Mouse (Mus musculus): ENCODE data around the gene Anpep. TPM values are rescaled to one million over a fixed set of nuclear protein-coding genes. Genes with fewer than 3 reads are reported as not detected.
A peak's percentile ranks its signal among the peaks of the same experiment; 100 is the strongest.

Gene Anpep
- polyA plus RNA-seq, 1 experiment from 2014 or later, result 7.4 TPM

DNA sequence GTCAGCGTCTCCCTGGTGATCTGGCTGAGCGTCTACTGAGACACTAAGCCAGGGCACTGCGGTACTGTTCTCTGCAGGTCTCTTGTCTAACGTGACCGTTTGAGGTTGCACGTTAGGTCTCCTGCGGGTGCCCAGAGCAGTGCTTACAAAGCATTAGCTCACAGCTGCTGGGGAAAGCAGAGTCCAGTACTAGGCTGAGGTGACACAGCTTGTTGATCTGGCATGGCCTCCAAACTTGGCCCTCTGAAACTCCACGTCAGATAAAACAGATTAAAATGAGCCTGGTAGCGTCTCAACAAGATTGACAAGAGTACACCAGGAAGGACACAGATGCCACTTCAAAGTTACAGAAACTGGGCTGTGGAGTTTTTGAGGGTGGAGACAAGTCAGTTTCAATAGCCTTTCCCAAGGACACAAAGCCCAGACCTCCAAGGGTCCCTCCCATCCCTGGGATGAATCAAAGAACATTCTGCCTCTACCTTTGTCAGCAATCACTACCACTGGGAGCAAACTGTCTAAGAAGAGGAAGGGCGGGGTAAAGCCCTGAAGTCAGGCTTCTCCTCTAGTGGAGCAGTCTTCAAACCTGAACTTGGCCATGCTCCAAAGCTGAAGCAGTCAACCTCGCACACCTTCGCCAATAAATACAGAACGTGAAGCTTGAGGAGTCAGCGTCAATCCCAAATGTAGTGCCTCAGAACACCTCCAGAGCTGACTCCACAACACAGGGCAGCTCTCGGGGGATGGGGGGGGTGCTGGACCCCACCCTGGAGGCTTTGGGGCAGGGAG, 29.8 kb upstream of the Anpep start:
- H3K27ac ChIP-seq (ENCODE audit: low read length), result no peak overlapping the region
- H3K9ac ChIP-seq (ENCODE audit: low read length), result no peak overlapping the region
- no peaks in the 10 kb centered on the region for H3K27me3 ChIP-seq (ENCODE audit: control insufficient read depth, insufficient read depth, low read depth, low read length)
- 0 out of 2 replicates have a peak, but pooled peaks cover 2% of the 10 kb centered on the region for H3K36me3 ChIP-seq (ENCODE audit: control insufficient read depth, insufficient read depth, low read length)
- 70% methylated on average over 15 of the region's 15 CpGs for WGBS
- ATAC-seq (ENCODE audit: low read depth), result 0 out of 2 replicates have a peak, but pooled peaks have one; percentile 24
- no peaks in the 10 kb centered on the region for H3K9me3 ChIP-seq (ENCODE audit: control insufficient read depth, low read length)
- no peak overlapping the region for H3K4me3 ChIP-seq (ENCODE audit: low read length)
- H3K4me2 ChIP-seq (ENCODE audit: low read depth, low read length), result no peak overlapping the region
- peaks cover 2% of the 10 kb centered on the region; the same call in 1 of the 2 replicates for H3K4me1 ChIP-seq (replicated peaks; ENCODE audit: control insufficient read depth, insufficient read depth, low read length)

- H3K27ac ChIP-seq (ENCODE audit: low read length), result peak overlapping the region; percentile 41
- H3K9ac ChIP-seq (ENCODE audit: low read length), result no peak overlapping the region
- H3K36me3 ChIP-seq (ENCODE audit: control insufficient read depth, insufficient read depth, low read length), result no peaks in the 10 kb centered on the region; the same call in 1 of the 2 replicates
- peak overlapping the region; percentile 28 for H3K4me2 ChIP-seq (ENCODE audit: low read depth, low read length)
- 52% methylated on average over 9 of the region's 9 CpGs for WGBS
- no peaks in the 10 kb centered on the region for H3K9me3 ChIP-seq (ENCODE audit: control insufficient read depth, low read length)
- H3K4me1 ChIP-seq (replicated peaks; ENCODE audit: control insufficient read depth, insufficient read depth, low read length), result peaks cover 2% of the 10 kb centered on the region; the same call in 1 of the 2 replicates
- no peak overlapping the region for H3K4me3 ChIP-seq (ENCODE audit: low read length)
- no peaks in the 10 kb centered on the region for H3K27me3 ChIP-seq (ENCODE audit: control insufficient read depth, insufficient read depth, low read depth, low read length)
- ATAC-seq (ENCODE audit: low read depth), result peak; percentile 80
Observed at GRCm38 (mm10) chr7:79888603-79889002, 27.7 kb upstream of the Anpep start.

- 84% methylated on average over 7 of the region's 7 CpGs for WGBS
- no peaks in the 10 kb centered on the region for H3K27me3 ChIP-seq (ENCODE audit: control insufficient read depth, insufficient read depth, low read depth, low read length)
- ATAC-seq (ENCODE audit: low read depth), result no peak
Observed at GRCm38 (mm10) chr7:79883613-79884334, 22.9 kb upstream of the Anpep start.

GRCm38 (mm10) chr7:79881901-79882300, 21.0 kb upstream of the Anpep start:
- no peaks in the 10 kb centered on the region for H3K9me3 ChIP-seq (ENCODE audit: control insufficient read depth, low read length)
- 68% methylated on average over 6 of the region's 6 CpGs for WGBS
- H3K4me2 ChIP-seq (ENCODE audit: low read depth, low read length), result no peak overlapping the region
- H3K4me1 ChIP-seq (replicated peaks; ENCODE audit: control insufficient read depth, insufficient read depth, low read length), result no peaks in the 10 kb centered on the region
- no peak overlapping the region for H3K9ac ChIP-seq (ENCODE audit: low read length)
- H3K27me3 ChIP-seq (ENCODE audit: control insufficient read depth, insufficient read depth, low read depth, low read length), result no peaks in the 10 kb centered on the region
- no peak overlapping the region for H3K27ac ChIP-seq (ENCODE audit: low read length)
- no peak overlapping the region for H3K4me3 ChIP-seq (ENCODE audit: low read length)
- no peak for ATAC-seq (ENCODE audit: low read depth)
- H3K36me3 ChIP-seq (ENCODE audit: control insufficient read depth, insufficient read depth, low read length), result peaks cover 7% of the 10 kb centered on the region

More at GRCm38 (mm10) chr7:79883613-79884334, 22.9 kb upstream of the Anpep start:
- Histone ChIP-seq H3K27ac (ENCODE audit: low read length) (no peak overlapping the region), H3K4me3 (ENCODE audit: low read length) (no peak overlapping the region), H3K9ac (ENCODE audit: low read length) (no peak overlapping the region), H3K9me3 (ENCODE audit: control insufficient read depth, low read length) (no peaks in the 10 kb centered on the region), H3K4me2 (ENCODE audit: low read depth, low read length) (no peak overlapping the region), H3K4me1 (replicated peaks; ENCODE audit: control insufficient read depth, insufficient read depth, low read length) (no peaks in the 10 kb centered on the region), H3K36me3 (ENCODE audit: control insufficient read depth, insufficient read depth, low read length) (peaks cover 7% of the 10 kb centered on the region)

GRCm38 (mm10) chr7:79880998-79881397, 20.1 kb upstream of the Anpep start:
- Histone ChIP-seq H3K27ac (ENCODE audit: low read length) (no peak overlapping the region), H3K4me1 (replicated peaks; ENCODE audit: control insufficient read depth, insufficient read depth, low read length) (no peaks in the 10 kb centered on the region), H3K9ac (ENCODE audit: low read length) (no peak overlapping the region), H3K4me2 (ENCODE audit: low read depth, low read length) (no peak overlapping the region), H3K9me3 (ENCODE audit: control insufficient read depth, low read length) (no peaks in the 10 kb centered on the region), H3K27me3 (ENCODE audit: control insufficient read depth, insufficient read depth, low read depth, low read length) (no peaks in the 10 kb centered on the region), H3K36me3 (ENCODE audit: control insufficient read depth, insufficient read depth, low read length) (peaks cover 7% of the 10 kb centered on the region), H3K4me3 (ENCODE audit: low read length) (no peak overlapping the region)
- 26% methylated on average over 3 of the region's 3 CpGs for WGBS
- ATAC-seq (ENCODE audit: low read depth), result peak; percentile 45; the same call in 1 of the 2 replicates

DNA sequence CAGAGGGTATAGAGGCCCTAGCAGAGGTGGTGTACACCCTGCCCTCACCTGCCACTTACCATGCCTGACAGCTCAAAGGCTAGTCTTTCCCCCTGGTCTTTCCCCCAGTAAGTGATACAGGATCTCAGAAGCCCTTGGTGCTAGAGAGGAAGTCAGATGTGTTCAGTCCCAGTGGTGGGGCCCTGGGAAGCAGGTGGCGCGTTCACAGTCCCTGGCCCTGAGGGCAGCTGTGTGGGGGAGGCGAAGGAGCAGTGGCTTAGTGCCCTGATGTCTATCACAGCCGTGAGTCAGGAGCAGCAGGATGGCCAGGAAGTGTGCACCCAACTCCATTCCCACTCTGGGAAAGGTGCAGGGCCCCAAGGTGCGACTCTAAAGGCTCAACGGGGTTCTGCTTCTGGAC, 19.2 kb upstream of the Anpep start:
- Histone ChIP-seq H3K4me3 (ENCODE audit: low read length) (no peak overlapping the region), H3K27ac (ENCODE audit: low read length) (no peak overlapping the region), H3K36me3 (ENCODE audit: control insufficient read depth, insufficient read depth, low read length) (peaks cover 7% of the 10 kb centered on the region), H3K9me3 (ENCODE audit: control insufficient read depth, low read length) (no peaks in the 10 kb centered on the region), H3K4me2 (ENCODE audit: low read depth, low read length) (no peak overlapping the region), H3K27me3 (ENCODE audit: control insufficient read depth, insufficient read depth, low read depth, low read length) (no peaks in the 10 kb centered on the region), H3K9ac (ENCODE audit: low read length) (no peak overlapping the region), H3K4me1 (replicated peaks; ENCODE audit: control insufficient read depth, insufficient read depth, low read length) (no peaks in the 10 kb centered on the region)
- no peak for ATAC-seq (ENCODE audit: low read depth)
- WGBS, result 84% methylated on average over 6 of the region's 6 CpGs

DNA sequence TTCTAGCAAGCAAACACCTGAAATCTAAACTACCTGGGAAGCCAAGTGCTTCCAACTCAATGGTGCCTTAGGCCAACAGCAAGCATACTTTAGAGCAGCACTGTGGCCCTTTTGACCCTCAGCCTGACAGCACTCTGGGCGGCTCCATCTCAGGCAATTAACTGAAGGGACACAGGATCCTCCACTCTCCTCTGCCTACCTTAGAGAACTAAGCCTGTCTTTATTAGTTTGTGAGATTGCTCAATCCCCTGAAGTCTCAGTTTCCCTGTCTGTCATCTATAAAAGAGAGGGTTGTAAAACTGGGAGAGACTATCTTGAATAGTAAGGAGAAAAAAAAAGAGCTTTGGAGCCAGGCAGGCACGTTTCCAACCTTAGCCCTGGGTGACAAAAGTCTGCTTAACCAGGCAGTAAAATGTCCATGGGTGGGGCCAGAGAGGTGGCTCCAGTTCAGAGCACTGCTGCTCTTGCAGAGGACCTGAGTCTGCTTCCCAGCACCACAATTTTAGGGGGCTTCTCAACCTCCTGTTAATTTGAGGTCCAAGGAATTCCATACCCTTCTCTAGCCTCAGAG, 17.7 kb upstream of the Anpep start:
- H3K9ac ChIP-seq (ENCODE audit: low read length), result no peak overlapping the region
- no peak overlapping the region for H3K4me3 ChIP-seq (ENCODE audit: low read length)
- H3K27ac ChIP-seq (ENCODE audit: low read length), result no peak overlapping the region
- WGBS, result 65% methylated on average over 2 of the region's 2 CpGs
- no peak overlapping the region for H3K4me2 ChIP-seq (ENCODE audit: low read depth, low read length)
- no peaks in the 10 kb centered on the region for H3K9me3 ChIP-seq (ENCODE audit: control insufficient read depth, low read length)
- H3K36me3 ChIP-seq (ENCODE audit: control insufficient read depth, insufficient read depth, low read length), result peaks cover 7% of the 10 kb centered on the region
- no peaks in the 10 kb centered on the region for H3K27me3 ChIP-seq (ENCODE audit: control insufficient read depth, insufficient read depth, low read depth, low read length)
- H3K4me1 ChIP-seq (replicated peaks; ENCODE audit: control insufficient read depth, insufficient read depth, low read length), result no peaks in the 10 kb centered on the region
- no peak for ATAC-seq (ENCODE audit: low read depth)

GRCm38 (mm10) chr7:79873407-79873806, 12.5 kb upstream of the Anpep start:
- no peaks in the 10 kb centered on the region for H3K9me3 ChIP-seq (ENCODE audit: control insufficient read depth, low read length)
- no peak overlapping the region for H3K4me3 ChIP-seq (ENCODE audit: low read length)
- no peaks in the 10 kb centered on the region for H3K27me3 ChIP-seq (ENCODE audit: control insufficient read depth, insufficient read depth, low read depth, low read length)
- no peak overlapping the region for H3K9ac ChIP-seq (ENCODE audit: low read length)
- WGBS, result 80% methylated on average over 6 of the region's 6 CpGs
- no peak overlapping the region for H3K27ac ChIP-seq (ENCODE audit: low read length)
- no peaks in the 10 kb centered on the region for H3K36me3 ChIP-seq (ENCODE audit: control insufficient read depth, insufficient read depth, low read length)
- ATAC-seq (ENCODE audit: low read depth), result no peak
- H3K4me1 ChIP-seq (replicated peaks; ENCODE audit: control insufficient read depth, insufficient read depth, low read length), result 0 out of 2 replicates have a peak, but pooled peaks cover 2% of the 10 kb centered on the region
- H3K4me2 ChIP-seq (ENCODE audit: low read depth, low read length), result no peak overlapping the region

- no peak for ATAC-seq (ENCODE audit: low read depth)
- Histone ChIP-seq H3K9me3 (ENCODE audit: control insufficient read depth, low read length) (no peaks in the 10 kb centered on the region), H3K4me1 (replicated peaks; ENCODE audit: control insufficient read depth, insufficient read depth, low read length) (peaks cover 5% of the 10 kb centered on the region; the same call in 1 of the 2 replicates), H3K4me2 (ENCODE audit: low read depth, low read length) (no peak overlapping the region), H3K27me3 (ENCODE audit: control insufficient read depth, insufficient read depth, low read depth, low read length) (no peaks in the 10 kb centered on the region), H3K36me3 (ENCODE audit: control insufficient read depth, insufficient read depth, low read length) (no peaks in the 10 kb centered on the region), H3K27ac (ENCODE audit: low read length) (no peak overlapping the region), H3K9ac (ENCODE audit: low read length) (no peak overlapping the region), H3K4me3 (ENCODE audit: low read length) (no peak overlapping the region)
- 78% methylated on average over 6 of the region's 6 CpGs for WGBS
Observed at GRCm38 (mm10) chr7:79871797-79872345, 11.0 kb upstream of the Anpep start.
